7 mouse cellular contexts compared by ENCODE assay signal in the genomic region with DNA sequence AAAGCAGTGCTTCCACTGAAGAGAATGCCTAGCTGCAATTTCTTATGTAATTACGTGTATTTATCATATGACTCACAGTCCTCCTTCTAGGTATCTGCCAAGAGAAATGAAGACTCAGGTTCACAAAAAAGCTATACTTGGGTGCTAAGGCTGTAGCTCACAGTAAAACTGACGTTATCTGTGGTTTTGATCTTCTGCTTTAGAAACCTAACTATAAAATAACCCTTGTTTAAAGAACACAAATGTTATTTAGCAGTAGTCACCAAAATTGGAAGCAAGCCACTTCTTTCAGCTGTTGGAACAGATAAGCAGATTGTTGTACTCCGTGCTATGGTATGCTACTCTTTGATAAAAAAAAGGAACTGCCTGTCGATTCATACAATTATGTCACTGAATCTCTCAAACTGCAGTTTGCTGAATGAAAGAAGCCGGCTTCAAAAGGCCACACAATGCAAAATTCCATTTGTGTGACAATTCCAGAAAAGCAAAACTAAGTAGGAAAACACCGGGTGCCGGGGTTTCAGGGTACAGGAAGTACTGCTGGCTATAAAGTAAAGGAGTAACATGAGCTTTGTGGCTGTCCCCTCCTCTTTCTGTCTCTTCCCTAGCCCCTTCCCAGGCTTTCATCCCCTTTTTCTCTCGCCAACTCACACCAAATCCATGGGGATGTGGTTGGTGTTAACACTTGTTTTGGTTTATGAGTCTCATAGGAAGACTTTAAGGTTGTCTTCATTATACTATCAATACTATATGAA. TPM values are rescaled to one million over a fixed set of nuclear protein-coding genes. Genes with fewer than 3 reads are reported as not detected.
DNase-seq lines count a peak whose midpoint lies in the region; ATAC-seq and TF ChIP-seq lines count a peak whose summit lies in the region.

No protein-coding gene starts in this region.

- no peaks in the 10 kb centered on the region for H3K36me3 ChIP-seq in limb, embryonic 11.5 days (ENCODE audit: control insufficient read depth, insufficient read depth, low read length)
- no peaks in the 10 kb centered on the region for H3K36me3 ChIP-seq in limb, embryonic 10.5 days
- no peaks in the 10 kb centered on the region for H3K36me3 ChIP-seq in stomach, embryonic 14.5 days (ENCODE audit: control insufficient read depth, insufficient read depth, low read length)
- H3K36me3 ChIP-seq in hindbrain, embryonic 13.5 days: no peaks in the 10 kb centered on the region

- no peaks in the 10 kb centered on the region for H3K27me3 ChIP-seq in limb, embryonic 11.5 days (ENCODE audit: control insufficient read depth, insufficient read depth, low read length)
- peaks cover 69% of the 10 kb centered on the region for H3K27me3 ChIP-seq in limb, embryonic 10.5 days (ENCODE audit: low read depth, poor library complexity, severe bottlenecking)
- H3K27me3 ChIP-seq in stomach, embryonic 14.5 days (ENCODE audit: control insufficient read depth, insufficient read depth, low read length): no peaks in the 10 kb centered on the region
- H3K27me3 ChIP-seq in hindbrain, embryonic 13.5 days: no peaks in the 10 kb centered on the region

- H3K9me3 ChIP-seq in limb, embryonic 11.5 days (ENCODE audit: control insufficient read depth, low read length): no peaks in the 10 kb centered on the region
- no peaks in the 10 kb centered on the region for H3K9me3 ChIP-seq in limb, embryonic 10.5 days (replicated peaks)
- H3K9me3 ChIP-seq in stomach, embryonic 14.5 days (ENCODE audit: control insufficient read depth, low read depth, low read length): no peaks in the 10 kb centered on the region
- no peaks in the 10 kb centered on the region for H3K9me3 ChIP-seq in hindbrain, embryonic 13.5 days

- H3K4me2 ChIP-seq in limb, embryonic 11.5 days (ENCODE audit: low read depth, severe bottlenecking): no peak overlapping the region
- 0 out of 2 replicates have a peak overlapping the region, but pooled peaks have one; percentile 3 for H3K4me2 ChIP-seq in stomach, embryonic 14.5 days (replicated peaks; ENCODE audit: low read depth, low read length)
- no peak overlapping the region for H3K4me2 ChIP-seq in hindbrain, embryonic 13.5 days

- intact Hi-C loops in heart, postnatal 10 days (cut with DNase I): no loop called here

- no peak overlapping the region for H3K27ac ChIP-seq in limb, embryonic 11.5 days (replicated peaks; ENCODE audit: low read depth, low read length)
- H3K27ac ChIP-seq in limb, embryonic 10.5 days: no peak overlapping the region
- H3K27ac ChIP-seq in bone marrow macrophage, adult 2 months (ENCODE audit: insufficient read depth, low read depth, low read length): peak overlapping the region; percentile 8; the same call in 1 of the 2 replicates
- H3K27ac ChIP-seq in stomach, embryonic 14.5 days (ENCODE audit: low read length): peak overlapping the region; percentile 48
- no peak overlapping the region for H3K27ac ChIP-seq in hindbrain, embryonic 13.5 days

- no peak overlapping the region for H3K9ac ChIP-seq in limb, embryonic 11.5 days (ENCODE audit: low read length)
- H3K9ac ChIP-seq in stomach, embryonic 14.5 days (replicated peaks; ENCODE audit: low read depth, low read length): no peak overlapping the region
- no peak overlapping the region for H3K9ac ChIP-seq in hindbrain, embryonic 13.5 days

- ATAC-seq in limb, embryonic 11.5 days (ENCODE audit: insufficient number of reproducible peaks, low FRiP score, low TSS enrichment, low read depth): no peak
- ATAC-seq in stomach, embryonic 14.5 days (ENCODE audit: insufficient number of reproducible peaks, insufficient read depth, low FRiP score, low read depth): no peak
- ATAC-seq in hindbrain, embryonic 13.5 days (ENCODE audit: low FRiP score): no peak

- TF ChIP-seq CTCF in bone marrow macrophage, adult 2 months (IDR thresholded peaks at IDR 0.05; ENCODE audit: low read depth, low read length): no peak

- WGBS in limb, embryonic 11.5 days: 48% methylated on average over 8 of the region's 8 CpGs
- 46% methylated on average over 8 of the region's 8 CpGs for WGBS in limb, embryonic 10.5 days
- WGBS in stomach, embryonic 14.5 days: 42% methylated on average over 8 of the region's 8 CpGs
- 64% methylated on average over 8 of the region's 8 CpGs for WGBS in hindbrain, embryonic 13.5 days

- DNase-seq in limb, embryonic 11.5 days (ENCODE audit: low spot score): peak; percentile 22
- no peak for DNase-seq in limb, embryonic 10.5 days (ENCODE audit: low spot score)
- DNase-seq in heart, postnatal 10 days: peak; percentile 20 to 30
- DNase-seq in retina, embryonic 14.5 days (ENCODE audit: low spot score): no peak

- peaks cover 16% of the 10 kb centered on the region; the same call in 1 of the 2 replicates for H3K4me1 ChIP-seq in limb, embryonic 11.5 days (ENCODE audit: control insufficient read depth, insufficient read depth, low read length)
- peaks cover 38% of the 10 kb centered on the region for H3K4me1 ChIP-seq in limb, embryonic 10.5 days
- peaks cover 32% of the 10 kb centered on the region for H3K4me1 ChIP-seq in bone marrow macrophage, adult 2 months (ENCODE audit: control insufficient read depth, insufficient read depth, low read length)
- H3K4me1 ChIP-seq in stomach, embryonic 14.5 days (ENCODE audit: control insufficient read depth, insufficient read depth, low read length): peaks cover 15% of the 10 kb centered on the region; the same call in 1 of the 2 replicates
- no peaks in the 10 kb centered on the region for H3K4me1 ChIP-seq in hindbrain, embryonic 13.5 days (replicated peaks)

- no peak for TF ChIP-seq POLR2A in bone marrow macrophage, adult 2 months (IDR thresholded peaks at IDR 0.05; ENCODE audit: borderline replicate concordance, low read depth, low read length)

- H3K4me3 ChIP-seq in limb, embryonic 11.5 days (ENCODE audit: low read depth, low read length): no peak overlapping the region
- no peak overlapping the region for H3K4me3 ChIP-seq in limb, embryonic 10.5 days
- no peak overlapping the region for H3K4me3 ChIP-seq in bone marrow macrophage, adult 2 months (ENCODE audit: insufficient read depth, low read length)
- H3K4me3 ChIP-seq in stomach, embryonic 14.5 days (ENCODE audit: low read depth, low read length): no peak overlapping the region
- H3K4me3 ChIP-seq in hindbrain, embryonic 13.5 days: no peak overlapping the region

RNA-seq across cellular contexts. Expression of gene Atp7a, which starts 17.0 kb away (rescaled TPM):
- polyA plus RNA-seq in limb, embryonic 11.5 days (2014; fragmentation: Nextera tagmentation; extraction: Ambion mirVana): 40.7 and 45.5 TPM in 2 replicates
- 27.4 and 34.6 TPM in 2 replicates for polyA plus RNA-seq in limb, embryonic 10.5 days (2016; fragmentation: Nextera tagmentation; extraction: Ambion mirVana)
- polyA plus RNA-seq in bone marrow macrophage, adult 2 months (2012; ENCODE audit: insufficient read depth, insufficient read length, missing spikeins): 15.6 and 20.3 TPM in 2 replicates
- 10 to 100 TPM; 12.5 to 13.5 TPM for total RNA-seq in heart, postnatal 10 days (2021)
- polyA plus RNA-seq in stomach, embryonic 14.5 days (2014; fragmentation: Nextera tagmentation; extraction: Ambion mirVana): 39.3 and 40.2 TPM in 2 replicates
- polyA plus RNA-seq in hindbrain, embryonic 13.5 days (2015; fragmentation: Nextera tagmentation; extraction: Ambion mirVana): 17.6 and 17.9 TPM in 2 replicates

RNA-seq across cellular contexts. Expression of gene Cox7b, which starts 28.5 kb away (rescaled TPM):
- polyA plus RNA-seq in limb, embryonic 11.5 days (2014; fragmentation: Nextera tagmentation; extraction: Ambion mirVana): 363 and 395 TPM in 2 replicates
- polyA plus RNA-seq in limb, embryonic 10.5 days (2016; fragmentation: Nextera tagmentation; extraction: Ambion mirVana): 335 and 385 TPM in 2 replicates
- 291 and 396 TPM in 2 replicates for polyA plus RNA-seq in bone marrow macrophage, adult 2 months (2012; ENCODE audit: insufficient read depth, insufficient read length, missing spikeins)
- 1,000 to 10,000 TPM; 1,383 to 1,437 TPM for total RNA-seq in heart, postnatal 10 days (2021)
- 392 and 401 TPM in 2 replicates for polyA plus RNA-seq in stomach, embryonic 14.5 days (2014; fragmentation: Nextera tagmentation; extraction: Ambion mirVana)
- 376 and 403 TPM in 2 replicates for polyA plus RNA-seq in hindbrain, embryonic 13.5 days (2015; fragmentation: Nextera tagmentation; extraction: Ambion mirVana)

RNA-seq across cellular contexts. Expression of gene Magt1, which starts 32.3 kb away (rescaled TPM):
- polyA plus RNA-seq in limb, embryonic 11.5 days (2014; fragmentation: Nextera tagmentation; extraction: Ambion mirVana): 63.2 and 68.1 TPM in 2 replicates
- 41.6 and 51.5 TPM in 2 replicates for polyA plus RNA-seq in limb, embryonic 10.5 days (2016; fragmentation: Nextera tagmentation; extraction: Ambion mirVana)
- polyA plus RNA-seq in bone marrow macrophage, adult 2 months (2012; ENCODE audit: insufficient read depth, insufficient read length, missing spikeins): 43.8 and 44.7 TPM in 2 replicates
- 10 to 100 TPM; 40.7 to 46.4 TPM for total RNA-seq in heart, postnatal 10 days (2021)
- 68.6 and 73.6 TPM in 2 replicates for polyA plus RNA-seq in stomach, embryonic 14.5 days (2014; fragmentation: Nextera tagmentation; extraction: Ambion mirVana)
- 25.5 and 28.0 TPM in 2 replicates for polyA plus RNA-seq in hindbrain, embryonic 13.5 days (2015; fragmentation: Nextera tagmentation; extraction: Ambion mirVana)

Comparison
In these comparisons a context has a peak if more than half of its experiments do, and no peak if none do; other contexts are left out.
1. DNase-seq: peak in limb, embryonic 11.5 days (single experiment) and heart, postnatal 10 days (2 of 2); none in limb, embryonic 10.5 days (single experiment) and retina, embryonic 14.5 days (single experiment).
2. H3K27ac ChIP-seq: peak in bone marrow macrophage, adult 2 months (single experiment) and stomach, embryonic 14.5 days (single experiment); none in limb, embryonic 11.5 days (single experiment), limb, embryonic 10.5 days (single experiment) and hindbrain, embryonic 13.5 days (single experiment).